Mouse (Mus musculus): ENCODE results near the gene Mphosph10. TPM values are rescaled to one million over a fixed set of nuclear protein-coding genes. Genes with fewer than 3 reads are reported as not detected.

The Mphosph10 gene
- total RNA-seq, 1 experiment from 2014 or later = 144 TPM

DNA sequence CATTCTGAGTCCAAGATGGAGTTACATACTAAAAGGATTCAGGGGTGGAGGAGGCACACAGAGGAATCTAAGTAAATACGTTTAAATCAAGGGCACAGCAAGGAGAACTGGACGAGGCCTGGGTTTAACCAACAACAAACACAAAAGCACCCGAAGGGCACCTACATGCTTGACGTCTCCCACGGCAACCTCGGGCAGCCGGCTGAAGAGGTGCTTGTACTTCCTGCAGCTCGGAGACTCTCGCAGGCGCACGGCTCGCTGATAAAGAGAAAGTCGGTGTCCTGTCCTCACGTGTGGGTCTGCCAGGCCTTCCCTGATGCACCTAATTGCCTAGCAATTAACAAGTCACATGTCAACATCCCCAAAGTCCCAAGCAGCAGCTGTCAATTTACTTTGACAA is 37.9 kb downstream of the Mphosph10 start:
- ATAC-seq (replicated peaks; ENCODE audit: low read depth, poor library complexity, severe bottlenecking) = no peak

DNA sequence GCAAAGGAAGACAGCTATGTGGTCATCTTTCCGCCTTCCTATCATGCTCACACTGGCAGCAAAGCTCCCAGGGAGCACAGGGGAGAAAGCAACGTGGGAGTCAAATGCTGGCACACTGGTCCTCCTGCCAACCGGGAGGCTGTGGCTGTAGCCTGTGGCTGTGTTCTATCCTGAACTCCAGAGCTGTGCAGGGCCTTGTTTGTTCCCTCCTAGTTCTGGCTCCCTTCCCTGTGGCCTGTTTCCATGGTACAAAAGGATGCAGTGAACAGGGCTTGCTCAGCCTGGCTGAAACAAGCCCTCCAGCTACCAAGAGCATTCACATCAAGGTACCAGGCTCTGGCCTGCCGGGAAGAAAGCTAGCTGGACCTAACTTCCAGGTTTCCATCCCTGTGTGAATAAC is 41.0 kb downstream of the Mphosph10 start:
- ATAC-seq (replicated peaks; ENCODE audit: low read depth, poor library complexity, severe bottlenecking) = no peak

DNA sequence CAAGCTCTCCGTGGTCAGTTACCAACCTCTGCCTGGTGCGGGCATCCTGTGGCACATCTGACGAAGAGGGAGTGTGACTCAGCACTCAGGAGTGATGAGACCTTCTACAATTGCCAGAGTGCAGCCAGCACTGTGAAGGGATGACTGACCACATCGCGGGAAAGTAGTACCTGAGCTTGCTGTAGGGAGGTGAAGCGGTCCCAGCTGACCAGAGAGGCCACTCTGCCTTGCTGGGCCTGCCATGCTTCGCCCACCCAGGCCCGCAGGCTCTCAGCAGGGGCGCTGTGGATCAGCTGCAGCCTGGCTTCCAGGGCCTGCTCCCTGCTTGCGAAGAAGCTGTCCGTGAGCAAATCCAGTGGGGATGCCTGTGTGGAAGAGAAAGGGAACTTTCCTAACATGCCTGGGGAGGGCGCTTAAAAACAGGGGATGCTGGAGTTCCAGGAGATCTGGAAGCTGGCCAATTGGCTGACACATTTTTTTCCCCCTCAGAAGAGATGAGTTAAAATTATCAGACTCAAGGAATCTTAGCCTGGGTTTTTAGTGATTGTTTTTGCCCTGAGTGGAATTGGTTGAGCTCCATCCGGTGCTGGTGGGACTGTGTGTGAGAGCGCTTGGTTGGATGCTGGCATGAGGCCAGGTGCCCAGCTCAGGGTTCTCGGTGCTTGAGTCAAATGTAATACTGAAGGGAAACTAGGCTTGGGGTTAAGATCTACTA is 42.8 kb downstream of the Mphosph10 start:
- ATAC-seq (replicated peaks; ENCODE audit: low read depth, poor library complexity, severe bottlenecking) = no peak

DNA sequence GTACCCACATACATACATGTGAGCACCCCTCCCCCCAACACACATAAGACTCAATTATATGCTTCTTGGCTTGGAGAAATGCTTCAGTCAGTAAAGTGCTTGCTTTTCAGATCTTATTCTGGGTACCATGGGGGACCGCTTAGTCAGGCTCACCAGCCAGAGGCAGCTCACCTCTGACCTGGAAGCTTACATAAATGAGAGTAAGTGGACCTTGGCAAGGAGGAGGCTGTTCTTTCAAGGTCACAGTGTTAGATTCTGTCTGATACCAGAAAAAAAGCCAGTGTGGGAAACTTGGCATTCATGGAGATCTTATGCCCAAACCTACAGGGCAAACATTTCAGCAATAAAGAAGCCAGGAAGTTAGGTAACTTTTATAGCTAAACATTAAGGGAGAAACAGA is 44.3 kb downstream of the Mphosph10 start:
- ATAC-seq (replicated peaks; ENCODE audit: low read depth, poor library complexity, severe bottlenecking) = no peak

DNA sequence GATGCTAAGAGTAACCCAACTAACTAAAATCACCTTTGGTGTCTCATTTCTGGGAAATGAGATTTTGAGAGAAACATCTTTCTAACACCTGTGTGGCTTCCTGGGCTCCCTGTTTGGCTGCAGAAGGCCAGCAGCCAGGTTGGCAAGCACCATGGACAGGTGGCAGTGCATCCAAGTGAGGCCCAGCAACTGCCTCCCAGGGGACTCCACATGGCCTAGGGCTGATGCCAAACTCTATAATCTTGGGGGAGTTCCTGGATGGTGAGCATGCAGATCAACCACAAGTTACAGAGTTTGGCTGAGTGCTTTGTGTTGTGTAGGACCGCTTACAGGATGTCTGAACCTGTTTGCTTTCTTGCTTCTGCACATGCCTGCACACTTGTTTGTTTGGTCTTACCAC is 59.4 kb downstream of the Mphosph10 start:
- ATAC-seq (replicated peaks; ENCODE audit: low read depth, poor library complexity, severe bottlenecking) = no peak

DNA sequence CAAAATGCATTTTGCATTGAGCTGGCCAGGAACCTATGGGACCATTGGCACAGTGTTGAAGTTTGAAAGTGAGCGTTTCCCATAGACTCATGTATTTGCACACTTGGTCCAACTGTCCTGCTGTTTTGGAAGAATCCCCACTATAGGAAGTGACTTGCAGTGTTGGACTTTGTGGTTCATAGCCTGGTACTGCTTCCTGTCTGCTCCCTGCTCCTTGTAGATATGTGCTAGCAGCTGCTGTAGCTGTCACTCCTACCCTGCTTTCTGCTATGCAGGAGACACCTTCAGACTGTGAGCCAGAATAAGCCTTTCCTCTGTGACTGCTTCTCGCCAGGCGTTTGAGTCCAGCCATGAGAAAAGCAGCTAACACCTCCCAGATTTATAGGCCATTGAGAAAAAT is 60.8 kb downstream of the Mphosph10 start:
- ATAC-seq (replicated peaks; ENCODE audit: low read depth, poor library complexity, severe bottlenecking) = no peak; the same call in 1 of the 2 replicates

DNA sequence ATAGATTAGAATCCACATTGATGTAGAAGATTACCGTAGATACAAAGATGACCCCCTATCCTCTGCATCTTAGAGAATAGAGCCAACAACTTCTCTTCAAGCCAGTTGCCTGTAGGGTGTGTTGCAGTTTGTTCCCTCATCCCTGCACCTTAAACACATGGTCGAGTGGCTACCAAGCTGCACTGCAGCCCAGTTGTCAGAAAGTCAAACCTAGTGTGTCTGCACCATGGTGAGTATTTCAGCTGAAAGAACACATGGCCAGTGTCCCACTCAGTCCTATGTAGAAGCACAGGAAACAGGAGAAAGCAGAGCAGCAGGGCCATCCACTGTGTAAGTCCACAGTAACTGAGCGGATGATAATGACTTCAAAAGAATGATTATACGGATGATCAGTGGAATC is 64.6 kb downstream of the Mphosph10 start:
- no peak for ATAC-seq (replicated peaks; ENCODE audit: low read depth, poor library complexity, severe bottlenecking)

DNA sequence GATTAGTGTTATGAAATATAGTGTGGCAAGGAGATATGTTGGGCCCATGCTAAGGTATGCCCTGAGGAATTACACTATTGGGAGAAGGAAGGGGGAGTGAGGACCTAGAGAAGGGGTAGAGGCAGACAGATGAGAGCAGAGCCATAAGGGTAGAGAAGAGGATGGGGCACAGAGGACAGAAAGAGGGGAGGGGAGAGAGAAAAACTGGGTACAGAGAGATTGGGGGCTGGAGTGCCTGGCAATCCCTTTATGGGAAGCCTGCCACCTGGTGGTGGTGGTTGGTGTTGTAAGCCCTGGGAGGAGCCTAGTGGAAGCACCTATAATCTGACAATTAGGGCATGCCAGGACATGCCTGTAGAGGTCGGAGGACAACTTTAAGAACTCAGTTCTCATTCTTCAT is 65.2 kb downstream of the Mphosph10 start:
- ATAC-seq (replicated peaks; ENCODE audit: low read depth, poor library complexity, severe bottlenecking) = peak; percentile 99

Other genes with a start within 250 kb of the Mphosph10 start
- 0.18 TPM in 1 of 2 replicates, not detected in the other for gene Trpm1, start 238.4 kb downstream of the Mphosph10 start, total RNA-seq (2017)
- gene Mtmr10, start 104.6 kb downstream of the Mphosph10 start, total RNA-seq (2017) = 2.7 and 2.8 TPM in 2 replicates
- gene Fan1, start 18.2 kb downstream of the Mphosph10 start, total RNA-seq (2017) = 6.8 and 7.5 TPM in 2 replicates
- gene Mcee, start 339 bp upstream of the Mphosph10 start, total RNA-seq (2017) = 27.4 and 81.6 TPM in 2 replicates
- not detected in 2 replicates for gene Apba2, start 109.4 kb upstream of the Mphosph10 start, total RNA-seq (2017)